Mouse (Mus musculus) stomach, embryonic 15.5 days (tissue): ENCODE measurements at regions not wholly inside any gene's neighbourhood (a gene's known extent, or its start where the extent isn't known, plus 50 kb on each side); places are given as distances from the start of the nearest gene placed in this dataset.

Source experiments
- ATAC-seq: fragments of 200-750 bp; cut with Nextera tagmentation; 2 replicates; pipeline ENCODE4 v1.8.0; 2017; ENCODE audit warnings: low read depth, moderate number of reproducible peaks, moderate TSS enrichment; ENCODE audit not compliant: insufficient read depth, low FRiP score
- H3K27ac ChIP-seq: fragments of 300-500 bp; sonication (generic); 2 replicates; pipeline ENCODE4 v1.5.1; 2015; ENCODE audit warnings: mild to moderate bottlenecking, inconsistent platforms
- H3K27me3 ChIP-seq: fragments of 300-500 bp; sonication (generic); replicated peaks from 2 replicates; pipeline ENCODE4 v1.6.1; 2015; ENCODE audit warnings: inconsistent platforms
- H3K36me3 ChIP-seq: fragments of 300-500 bp; sonication (generic); 2 replicates; pipeline ENCODE4 v1.6.1; 2015; ENCODE audit warnings: inconsistent platforms
- H3K4me1 ChIP-seq: fragments of 300-500 bp; sonication (generic); 2 replicates; pipeline ENCODE4 v1.6.1; 2015; ENCODE audit warnings: inconsistent platforms
- H3K4me2 ChIP-seq: fragments of 300-500 bp; sonication (generic); 2 replicates; pipeline ENCODE4 v1.6.1; 2015; ENCODE audit warnings: mild to moderate bottlenecking, inconsistent platforms
- H3K4me3 ChIP-seq: fragments of 300-500 bp; sonication (generic); replicated peaks from 2 replicates; pipeline ENCODE4 v1.5.1; 2015; ENCODE audit warnings: inconsistent platforms
- H3K9ac ChIP-seq: fragments of 300-500 bp; sonication (generic); 2 replicates; pipeline ENCODE4 v1.6.1; 2015; ENCODE audit warnings: inconsistent platforms
- H3K9me3 ChIP-seq: fragments of 300-500 bp; sonication (generic); 2 replicates; pipeline ENCODE4 v1.6.1; 2016; ENCODE audit warnings: inconsistent platforms
- WGBS: fragments of 180-500 bp; shearing (Covaris S2); methylation state at CpG from one replicate; pipeline ENCODE4 v1.1.7; 2015; 5-methylcytosine and 5-hydroxymethylcytosine counted together

GRCm38 (mm10) chr6:94390403-94390802, 106.7 kb upstream of the Magi1 start:
- Histone ChIP-seq H3K4me2 (no peak overlapping the region), H3K36me3 (no peaks in the 10 kb centered on the region), H3K27me3 (no peaks in the 10 kb centered on the region), H3K4me3 (no peak overlapping the region), H3K9me3 (no peaks in the 10 kb centered on the region), H3K4me1 (no peaks in the 10 kb centered on the region), H3K9ac (no peak overlapping the region), H3K27ac (peak overlapping the region; percentile 79)
- WGBS: 58% methylated on average over 2 of the region's 2 CpGs
- ATAC-seq: peak; percentile 90

DNA sequence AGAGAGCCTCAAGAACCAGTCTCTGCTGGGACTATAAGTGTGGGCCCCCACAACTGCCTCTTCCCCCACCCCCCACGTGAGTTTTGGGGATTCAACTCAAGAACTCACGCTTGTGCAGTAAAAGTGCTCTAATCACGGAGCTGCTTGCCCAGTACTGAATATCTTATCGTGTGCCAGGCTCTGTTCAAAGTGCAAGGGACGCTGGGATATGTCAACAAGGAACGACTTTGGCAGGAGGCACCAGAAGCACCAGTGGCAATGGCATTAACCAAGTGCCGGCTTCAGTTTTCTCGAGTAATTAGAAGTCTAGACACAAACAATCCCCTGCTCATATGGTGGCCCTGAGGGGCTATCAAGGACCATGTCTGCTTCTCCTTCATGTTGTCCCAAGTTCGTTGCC, 106.0 kb upstream of the Magi1 start:
- no peaks in the 10 kb centered on the region for H3K9me3 ChIP-seq
- no peaks in the 10 kb centered on the region for H3K4me1 ChIP-seq
- 56% methylated on average over 9 of the region's 9 CpGs for WGBS
- no peaks in the 10 kb centered on the region for H3K36me3 ChIP-seq
- no peak overlapping the region for H3K4me3 ChIP-seq
- H3K27me3 ChIP-seq: no peaks in the 10 kb centered on the region
- H3K4me2 ChIP-seq: peak overlapping the region; percentile 3; the same call in 1 of the 2 replicates
- no peak for ATAC-seq
- no peak overlapping the region for H3K9ac ChIP-seq
- H3K27ac ChIP-seq: peak overlapping the region; percentile 79

DNA sequence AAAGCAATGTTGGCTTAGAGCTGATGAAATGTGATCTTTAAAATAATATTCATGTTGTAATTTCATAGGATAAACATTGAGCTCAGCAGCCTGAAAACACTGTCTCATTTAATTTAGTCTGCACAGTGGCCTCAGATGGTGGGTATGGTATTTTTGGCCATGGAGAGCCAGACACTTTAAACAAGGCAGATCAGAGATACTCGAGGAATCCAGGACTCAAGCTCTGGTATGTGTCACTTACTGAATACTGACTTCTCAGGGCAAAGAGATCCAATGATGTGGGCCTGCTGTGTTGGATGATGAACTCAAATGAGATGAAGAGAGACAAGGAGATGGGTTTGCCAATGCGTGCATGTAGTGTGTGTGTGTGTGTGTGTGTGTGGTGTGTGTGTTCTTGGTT, 103.9 kb upstream of the Magi1 start:
- Histone ChIP-seq H3K4me3 (no peak overlapping the region), H3K9ac (no peak overlapping the region), H3K36me3 (no peaks in the 10 kb centered on the region), H3K9me3 (no peaks in the 10 kb centered on the region), H3K4me1 (no peaks in the 10 kb centered on the region), H3K27ac (no peak overlapping the region), H3K4me2 (no peak overlapping the region), H3K27me3 (no peaks in the 10 kb centered on the region)
- 43% methylated on average over 2 of the region's 2 CpGs for WGBS
- ATAC-seq: no peak

GRCm38 (mm10) chr6:94385531-94385930, 101.8 kb upstream of the Magi1 start:
- H3K4me1 ChIP-seq: no peaks in the 10 kb centered on the region
- no peak for ATAC-seq

GRCm38 (mm10) chr6:94369991-94370390, 86.3 kb upstream of the Magi1 start:
- no peak overlapping the region for H3K4me2 ChIP-seq
- WGBS: 85% methylated on average over 2 of the region's 2 CpGs
- H3K27ac ChIP-seq: no peak overlapping the region
- no peaks in the 10 kb centered on the region for H3K9me3 ChIP-seq
- no peak overlapping the region for H3K9ac ChIP-seq
- no peak overlapping the region for H3K4me3 ChIP-seq
- H3K36me3 ChIP-seq: no peaks in the 10 kb centered on the region
- ATAC-seq: no peak
- H3K27me3 ChIP-seq: no peaks in the 10 kb centered on the region
- H3K4me1 ChIP-seq: no peaks in the 10 kb centered on the region

More at GRCm38 (mm10) chr6:94385531-94385930, 101.8 kb upstream of the Magi1 start:
- no peaks in the 10 kb centered on the region for H3K9me3 ChIP-seq
- H3K27me3 ChIP-seq: no peaks in the 10 kb centered on the region
- 60% methylated on average over 2 of the region's 2 CpGs for WGBS
- H3K27ac ChIP-seq: no peak overlapping the region
- no peak overlapping the region for H3K9ac ChIP-seq
- no peaks in the 10 kb centered on the region for H3K36me3 ChIP-seq
- no peak overlapping the region for H3K4me3 ChIP-seq
- H3K4me2 ChIP-seq: no peak overlapping the region

- WGBS: 80% methylated on average over 6 of the region's 6 CpGs
- Histone ChIP-seq H3K36me3 (no peaks in the 10 kb centered on the region), H3K4me1 (no peaks in the 10 kb centered on the region), H3K9me3 (no peaks in the 10 kb centered on the region), H3K4me3 (no peak overlapping the region), H3K4me2 (no peak overlapping the region), H3K27me3 (no peaks in the 10 kb centered on the region), H3K27ac (no peak overlapping the region), H3K9ac (no peak overlapping the region)
- ATAC-seq: no peak
Measured at GRCm38 (mm10) chr6:94363951-94364350, 80.2 kb upstream of the Magi1 start.

- no peak overlapping the region for H3K9ac ChIP-seq
- H3K27ac ChIP-seq: no peak overlapping the region
- no peaks in the 10 kb centered on the region for H3K4me1 ChIP-seq
- no peak for ATAC-seq
- no peaks in the 10 kb centered on the region for H3K9me3 ChIP-seq
- H3K4me2 ChIP-seq: no peak overlapping the region
- no peaks in the 10 kb centered on the region for H3K36me3 ChIP-seq
- no peak overlapping the region for H3K4me3 ChIP-seq
- no peaks in the 10 kb centered on the region for H3K27me3 ChIP-seq
Measured at GRCm38 (mm10) chr6:94362626-94363025, 78.9 kb upstream of the Magi1 start.

DNA sequence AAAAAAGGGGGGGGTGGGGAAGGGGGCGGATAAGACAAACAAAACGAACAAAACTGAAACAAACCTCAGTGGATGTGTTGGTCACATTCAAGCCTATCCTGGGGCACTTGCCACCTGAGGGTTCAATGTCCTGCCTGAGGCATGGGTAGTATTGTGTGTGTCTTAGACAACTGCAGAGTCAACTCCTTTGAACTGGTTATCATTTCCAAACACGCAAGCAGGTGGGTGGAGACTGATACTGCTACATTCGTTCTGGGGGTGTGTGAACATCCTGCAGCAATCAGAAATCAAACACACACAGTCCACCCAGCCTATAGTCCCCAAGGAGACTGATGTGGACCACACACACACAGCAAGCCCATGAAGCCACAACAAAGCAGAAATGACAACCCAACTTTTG, 73.9 kb upstream of the Magi1 start:
- no peaks in the 10 kb centered on the region for H3K4me1 ChIP-seq
- no peak overlapping the region for H3K27ac ChIP-seq
- no peak overlapping the region for H3K4me2 ChIP-seq
- H3K9ac ChIP-seq: no peak overlapping the region
- no peaks in the 10 kb centered on the region for H3K27me3 ChIP-seq
- 62% methylated on average over 4 of the region's 4 CpGs for WGBS
- no peak overlapping the region for H3K4me3 ChIP-seq
- ATAC-seq: peak; percentile 76
- no peaks in the 10 kb centered on the region for H3K9me3 ChIP-seq
- H3K36me3 ChIP-seq: no peaks in the 10 kb centered on the region

- WGBS: 51% methylated on average over 8 of the region's 8 CpGs
- Histone ChIP-seq H3K36me3 (no peaks in the 10 kb centered on the region), H3K4me2 (no peak overlapping the region), H3K9me3 (no peaks in the 10 kb centered on the region), H3K9ac (no peak overlapping the region), H3K27ac (no peak overlapping the region), H3K4me3 (no peak overlapping the region), H3K4me1 (no peaks in the 10 kb centered on the region), H3K27me3 (no peaks in the 10 kb centered on the region)
- no peak for ATAC-seq
Measured at GRCm38 (mm10) chr6:94354451-94355095, 70.9 kb upstream of the Magi1 start.

DNA sequence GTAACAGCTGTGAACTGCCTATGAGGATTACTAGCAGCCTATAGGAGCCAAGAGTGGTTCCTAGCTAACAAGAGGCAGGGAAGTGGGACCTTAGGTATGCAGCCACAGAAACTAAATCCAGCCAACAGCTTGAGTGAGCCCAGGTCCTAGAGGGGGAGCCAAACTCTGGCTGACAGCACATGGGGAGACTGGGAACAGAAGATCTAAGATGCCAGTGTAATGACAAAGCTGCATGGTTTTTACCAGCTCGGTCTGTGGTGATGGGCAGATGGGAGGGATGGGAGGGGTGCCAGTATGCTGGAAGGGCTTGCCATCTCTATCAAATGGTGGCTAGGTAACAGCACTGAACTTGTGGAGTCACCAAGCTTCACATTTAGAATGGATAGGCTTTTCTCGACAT, 60.6 kb upstream of the Magi1 start:
- no peak overlapping the region for H3K27ac ChIP-seq
- 77% methylated on average over 2 of the region's 2 CpGs for WGBS
- H3K4me2 ChIP-seq: no peak overlapping the region
- H3K4me1 ChIP-seq: no peaks in the 10 kb centered on the region
- H3K27me3 ChIP-seq: no peaks in the 10 kb centered on the region
- no peak overlapping the region for H3K4me3 ChIP-seq
- no peaks in the 10 kb centered on the region for H3K36me3 ChIP-seq
- no peak for ATAC-seq
- H3K9me3 ChIP-seq: no peaks in the 10 kb centered on the region
- H3K9ac ChIP-seq: no peak overlapping the region

- H3K4me1 ChIP-seq: no peaks in the 10 kb centered on the region
- ATAC-seq: no peak
- H3K9me3 ChIP-seq: no peaks in the 10 kb centered on the region
- H3K36me3 ChIP-seq: no peaks in the 10 kb centered on the region
- WGBS: 59% methylated on average over 2 of the region's 2 CpGs
- no peak overlapping the region for H3K4me2 ChIP-seq
- H3K27ac ChIP-seq: no peak overlapping the region
- no peak overlapping the region for H3K4me3 ChIP-seq
- no peaks in the 10 kb centered on the region for H3K27me3 ChIP-seq
- H3K9ac ChIP-seq: no peak overlapping the region
Measured at GRCm38 (mm10) chr6:94340546-94340945, 56.8 kb upstream of the Magi1 start.

DNA sequence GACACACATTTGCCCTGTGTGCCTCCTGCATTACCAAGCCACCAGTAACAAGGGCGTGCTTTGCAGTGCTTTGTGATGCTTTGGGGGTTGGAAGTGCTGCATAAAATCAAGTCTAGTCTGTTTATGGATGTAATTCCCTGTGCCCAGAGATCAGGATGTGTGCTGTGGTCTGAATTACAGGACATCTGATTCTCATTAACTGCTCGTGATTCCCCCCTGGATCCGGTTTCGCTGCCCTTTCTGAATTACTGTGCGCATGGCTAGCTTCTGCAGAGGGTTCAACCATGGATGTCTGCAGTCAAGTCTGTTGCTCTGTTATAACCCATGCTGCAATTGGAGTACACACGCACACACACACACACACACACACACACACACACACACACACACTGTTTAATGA, 52.5 kb upstream of the Magi1 start:
- Histone ChIP-seq H3K4me3 (no peak overlapping the region), H3K36me3 (no peaks in the 10 kb centered on the region), H3K4me2 (no peak overlapping the region), H3K9me3 (no peaks in the 10 kb centered on the region), H3K27ac (no peak overlapping the region), H3K27me3 (no peaks in the 10 kb centered on the region), H3K4me1 (no peaks in the 10 kb centered on the region), H3K9ac (no peak overlapping the region)
- ATAC-seq: no peak
- 70% methylated on average over 6 of the region's 6 CpGs for WGBS
